Mouse (Mus musculus): ENCODE data around the gene Abca8b. TPM values are rescaled to one million over a fixed set of nuclear protein-coding genes. Genes with fewer than 3 reads are reported as not detected.

The Abca8b gene
- total RNA-seq, 4 experiments from 2014 or later: 11.0 to 11.6 (median 11.4) TPM

Other genes with a start within 250 kb of the Abca8b start
- gene 1700012B07Rik, start 167.8 kb downstream of the Abca8b start, total RNA-seq (2022): not detected
- 1 to 10 TPM; 4.6 to 7.7 (median 5.7) TPM for gene Abca8a, start 100.1 kb upstream of the Abca8b start, total RNA-seq (2022)
- 10 to 100 TPM in 1 of 4 experiments, 1 to 10 TPM in 3; 6.8 to 10.4 (median 8.3) TPM for gene Abca9, start 172.4 kb upstream of the Abca8b start, total RNA-seq (2022)

All from left cerebral cortex, adult 8-10 months (tissue).